Mouse (Mus musculus) myocyte (in vitro differentiated cells): ENCODE results near the gene Rac2. TPM values are rescaled to one million over a fixed set of nuclear protein-coding genes. Genes with fewer than 3 reads are reported as not detected.

Experiments
- H3K27me3 ChIP-seq: one replicate; pipeline ENCODE4 v1.6.1; 2011; ENCODE audit not compliant: control insufficient read depth, insufficient read depth, insufficient read length
- H3K36me3 ChIP-seq: one replicate; pipeline ENCODE4 v1.6.1; 2011; ENCODE audit not compliant: control insufficient read depth, insufficient read depth
- H3K4me2 ChIP-seq: one replicate; pipeline ENCODE4 v1.6.1; 2011; ENCODE audit warnings: low read depth, control low read depth
- H3K4me3 ChIP-seq: one replicate; pipeline ENCODE4 v1.5.1; 2011; ENCODE audit warnings: mild to moderate bottlenecking, control low read depth, moderate library complexity
- H3K79me2 ChIP-seq: one replicate; pipeline ENCODE4 v1.6.1; 2011; ENCODE audit not compliant: control insufficient read depth, insufficient read depth
- H3ac ChIP-seq: one replicate; pipeline ENCODE4 v1.6.1; 2011; ENCODE audit not compliant: control insufficient read depth, insufficient read length
- CEBPB ChIP-seq: IDR thresholded peaks from 2 replicates; pipeline ENCODE4 v1.6.1; 2011; ENCODE audit warnings: mild to moderate bottlenecking, moderate library complexity; ENCODE audit not compliant: poor library complexity, insufficient read depth, severe bottlenecking
- E2F4 ChIP-seq: IDR thresholded peaks from one replicate; pipeline ENCODE4 v1.6.1; 2011; ENCODE audit warnings: mild to moderate bottlenecking, control low read depth, moderate library complexity; ENCODE audit not compliant: insufficient read depth
- MAX ChIP-seq: IDR thresholded peaks from one replicate; pipeline ENCODE4 v1.6.1; 2011; ENCODE audit warnings: low read depth, mild to moderate bottlenecking, control low read depth
- MYOD1 ChIP-seq, 3 experiments: IDR thresholded peaks; one replicate each; pipeline ENCODE4 v1.6.1; 2011; ENCODE audit warnings: control low read depth in 2 of 3, low read depth in 2 of 3, mild to moderate bottlenecking in 2 of 3, moderate library complexity in 1 of 3; ENCODE audit not compliant: insufficient read length in 2 of 3, control insufficient read depth in 1 of 3
- MYOG ChIP-seq, 3 experiments: IDR thresholded peaks; one replicate each; pipeline ENCODE4 v1.6.1; 2011; ENCODE audit warnings: control low read depth in 2 of 3, low read depth in 2 of 3, mild to moderate bottlenecking in 2 of 3; ENCODE audit not compliant: insufficient read length in 2 of 3, control insufficient read depth in 1 of 3, insufficient read depth in 1 of 3
- POLR2A ChIP-seq: IDR thresholded peaks from one replicate; pipeline ENCODE4 v1.6.1; 2011; ENCODE audit warnings: low read depth, mild to moderate bottlenecking, control low read depth, moderate library complexity; ENCODE audit not compliant: insufficient read length
- POLR2AphosphoS2 ChIP-seq: IDR thresholded peaks from one replicate; pipeline ENCODE4 v1.6.1; 2011; ENCODE audit warnings: low read depth, control low read depth; ENCODE audit not compliant: insufficient read length
- REST ChIP-seq: IDR thresholded peaks from one replicate; pipeline ENCODE4 v1.6.1; 2011; ENCODE audit warnings: mild to moderate bottlenecking, control low read depth, moderate library complexity; ENCODE audit not compliant: insufficient read depth, insufficient read length
- SRF ChIP-seq: IDR thresholded peaks from one replicate; pipeline ENCODE4 v1.6.1; 2011; ENCODE audit warnings: low read depth; ENCODE audit not compliant: control insufficient read depth, insufficient read length
- TCF12 ChIP-seq: IDR thresholded peaks from one replicate; pipeline ENCODE4 v1.6.1; 2011; ENCODE audit warnings: mild to moderate bottlenecking, control low read depth; ENCODE audit not compliant: poor library complexity, insufficient read depth, severe bottlenecking
- TCF3 ChIP-seq: IDR thresholded peaks from one replicate; pipeline ENCODE4 v1.6.1; 2011; ENCODE audit warnings: low read depth, control low read depth; ENCODE audit not compliant: insufficient read length
- USF1 ChIP-seq: IDR thresholded peaks from one replicate; pipeline ENCODE4 v1.6.1; 2011; ENCODE audit warnings: low read depth, mild to moderate bottlenecking, control low read depth, moderate library complexity
- polyA plus RNA-seq: library from polyadenylated mRNA; unstranded; fragments of >200 nt; fragmentation: generic; extraction: Trizol; gene quantifications from one replicate; pipeline ENCODE4 v1.2.1, GENCODE M21; 2012; ENCODE audit warnings: missing spikeins

Rac2 gene
- polyA plus RNA-seq, 1 experiment = not detected

DNA sequence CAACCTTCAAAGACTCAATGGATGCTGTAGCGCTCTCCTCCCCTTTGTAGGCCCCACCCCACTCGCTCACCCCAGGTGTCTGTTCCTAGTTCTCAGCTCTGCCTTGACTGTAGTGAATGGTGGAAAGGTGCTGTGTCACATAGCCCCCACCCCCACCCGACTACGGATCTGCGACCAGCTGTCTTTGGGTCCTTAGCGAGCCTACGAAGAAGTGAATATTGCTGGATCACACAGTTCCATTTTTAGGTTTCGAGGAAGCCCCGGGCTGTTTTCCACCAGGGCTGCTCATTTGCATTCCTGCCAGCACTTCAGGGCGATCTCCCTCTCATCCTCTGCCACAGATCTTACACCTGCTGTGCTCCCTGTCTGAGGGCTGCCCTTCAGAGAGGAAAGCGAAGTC lies 10.8 kb upstream of the Rac2 start:
- Histone ChIP-seq H3K79me2 (no peaks in the 10 kb centered on the region), H3ac (no peak overlapping the region), H3K27me3 (peaks cover 33% of the 10 kb centered on the region), H3K36me3 (no peaks in the 10 kb centered on the region), H3K4me3 (no peak overlapping the region), H3K4me2 (no peak overlapping the region)
- TF ChIP-seq POLR2AphosphoS2 (no peak), MYOD1 (IDR thresholded peaks at IDR 0.05; ENCODE audit: control insufficient read depth in 1 of 3, insufficient read length in 2 of 3, low read depth in 2 of 3) (no peak), TCF3 (no peak), MYOG (IDR thresholded peaks at IDR 0.05; ENCODE audit: control insufficient read depth in 1 of 3, insufficient read depth in 1 of 3, insufficient read length in 2 of 3, low read depth in 2 of 3) (no peak), REST (no peak), CEBPB (no peak), E2F4 (no peak)

DNA sequence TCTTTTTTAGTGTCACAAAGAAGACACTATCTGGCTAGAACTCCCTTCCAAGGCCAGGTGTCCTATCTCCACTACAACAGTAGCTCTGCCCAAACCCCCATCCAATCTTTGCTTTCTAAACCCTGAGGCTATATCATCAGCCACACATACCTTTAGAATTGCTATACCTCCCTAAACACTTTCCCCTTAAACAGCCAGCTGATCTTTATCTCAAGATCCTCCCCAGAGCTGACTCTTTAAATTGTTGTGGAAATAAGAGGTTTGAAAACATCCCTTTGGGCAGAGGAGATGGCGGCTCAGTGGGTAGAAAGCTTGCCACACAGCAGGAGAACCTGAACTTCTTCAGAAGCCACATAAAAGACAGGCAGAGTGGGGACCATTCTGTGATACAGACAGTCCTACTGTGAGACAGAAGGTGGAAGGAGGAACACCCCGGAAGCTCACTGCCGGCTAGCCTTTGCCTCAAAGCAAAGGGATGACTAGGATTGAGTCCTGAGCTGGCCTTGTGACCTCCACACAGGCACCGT lies 3.8 kb upstream of the Rac2 start:
- Histone ChIP-seq H3K36me3 (no peaks in the 10 kb centered on the region), H3ac (no peak overlapping the region), H3K79me2 (no peaks in the 10 kb centered on the region), H3K4me2 (no peak overlapping the region), H3K4me3 (no peak overlapping the region), H3K27me3 (peaks cover 65% of the 10 kb centered on the region)
- no peak for TF ChIP-seq USF1
- no peak for TF ChIP-seq TCF3
- TF ChIP-seq REST = no peak
- no peak for TF ChIP-seq TCF12
- TF ChIP-seq E2F4 = no peak
- no peak for TF ChIP-seq POLR2A
- no peak for TF ChIP-seq MYOD1 (IDR thresholded peaks at IDR 0.05; ENCODE audit: control insufficient read depth in 1 of 3, insufficient read length in 2 of 3, low read depth in 2 of 3)
- no peak for TF ChIP-seq MYOG (IDR thresholded peaks at IDR 0.05; ENCODE audit: control insufficient read depth in 1 of 3, insufficient read depth in 1 of 3, insufficient read length in 2 of 3, low read depth in 2 of 3)
- TF ChIP-seq MAX = no peak
- TF ChIP-seq SRF = no peak
- no peak for TF ChIP-seq POLR2AphosphoS2
- no peak for TF ChIP-seq CEBPB

DNA sequence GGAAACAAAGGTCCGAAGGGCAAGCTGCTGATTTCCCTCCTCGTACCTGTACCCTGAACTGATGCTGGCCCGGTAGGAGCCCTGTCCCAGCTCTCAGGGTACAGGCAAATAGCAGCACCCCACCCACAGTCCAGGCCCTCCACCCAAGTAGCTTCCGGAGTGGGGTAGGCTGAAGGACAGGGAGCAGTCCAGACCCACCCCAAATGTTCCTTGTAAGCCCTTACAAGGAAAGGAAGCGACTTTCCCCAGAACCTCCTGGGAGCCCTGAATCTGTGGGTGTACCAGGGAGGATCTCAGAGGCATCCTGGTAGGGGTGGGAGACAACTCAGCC lies 348 bp downstream of the Rac2 start:
- Histone ChIP-seq H3K4me3 (no peak overlapping the region), H3ac (no peak overlapping the region), H3K79me2 (no peaks in the 10 kb centered on the region), H3K27me3 (peaks cover 82% of the 10 kb centered on the region), H3K4me2 (no peak overlapping the region), H3K36me3 (no peaks in the 10 kb centered on the region)
- no peak for TF ChIP-seq MAX

DNA sequence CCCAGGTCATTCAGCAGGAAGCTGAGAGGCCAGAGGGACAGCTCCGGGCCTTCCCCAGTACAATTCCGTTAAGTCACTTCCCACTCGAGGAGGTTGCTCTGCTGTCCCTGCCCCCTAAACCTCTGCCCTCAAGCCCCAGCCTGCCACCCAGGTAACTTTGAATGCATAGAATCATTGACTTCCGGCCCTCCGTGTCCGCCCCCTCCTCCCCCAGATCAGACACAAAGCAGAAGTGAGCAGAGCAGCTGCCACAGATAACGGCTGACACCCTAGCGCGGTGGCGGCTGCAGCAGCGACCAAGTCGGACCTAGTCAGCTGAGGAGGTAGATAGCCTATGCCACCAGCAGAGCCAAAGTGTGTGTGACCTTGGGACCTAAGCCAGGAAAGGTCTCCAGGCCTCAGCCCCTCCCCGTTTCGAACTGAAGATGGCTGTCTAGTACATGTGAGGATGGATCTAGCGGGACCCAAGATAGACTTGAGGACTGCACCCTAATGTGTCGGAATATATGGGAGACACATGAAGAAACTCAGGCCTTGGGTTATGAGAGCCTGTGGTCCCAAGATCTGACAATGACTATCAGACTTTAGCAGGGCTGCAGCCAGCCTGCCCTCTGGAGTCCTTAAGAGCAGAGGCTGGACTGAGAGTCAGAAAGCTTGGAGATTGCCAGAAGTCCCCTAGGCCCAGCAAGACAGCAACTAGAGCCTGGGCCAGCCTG lies 871 bp downstream of the Rac2 start:
- Histone ChIP-seq H3K4me2 (no peak overlapping the region), H3K79me2 (no peaks in the 10 kb centered on the region), H3ac (no peak overlapping the region), H3K4me3 (no peak overlapping the region), H3K36me3 (no peaks in the 10 kb centered on the region), H3K27me3 (peaks cover 85% of the 10 kb centered on the region)
- TF ChIP-seq USF1 = no peak
- TF ChIP-seq E2F4 = no peak
- TF ChIP-seq MYOD1 (IDR thresholded peaks at IDR 0.05; ENCODE audit: control insufficient read depth in 1 of 3, insufficient read length in 2 of 3, low read depth in 2 of 3) = peak in 1 of 3 experiments; percentile 36
- TF ChIP-seq MYOG (IDR thresholded peaks at IDR 0.05; ENCODE audit: control insufficient read depth in 1 of 3, insufficient read depth in 1 of 3, insufficient read length in 2 of 3, low read depth in 2 of 3) = peak in 1 of 3 experiments; percentile 26
- no peak for TF ChIP-seq POLR2A

DNA sequence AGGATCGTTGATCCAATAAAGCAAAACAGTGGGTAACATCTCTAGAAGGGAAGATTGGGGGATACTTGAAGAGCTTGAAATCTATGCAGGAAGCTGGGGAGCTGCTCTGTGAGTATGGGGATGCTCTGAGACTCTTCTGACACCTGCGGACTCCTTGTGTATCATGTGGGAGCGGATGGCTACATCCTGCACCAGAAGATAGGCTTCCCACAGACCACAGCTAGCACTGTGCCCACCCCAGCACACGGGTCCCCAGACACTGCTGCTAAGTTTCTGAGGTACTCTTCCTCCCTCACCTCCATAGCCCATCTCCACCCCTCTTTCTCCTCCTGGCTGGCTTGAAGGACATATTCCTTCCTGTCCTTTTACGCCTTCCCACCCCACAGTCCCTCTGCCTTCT lies 2.4 kb downstream of the Rac2 start:
- Histone ChIP-seq H3K4me3 (no peak overlapping the region), H3K27me3 (peaks cover 82% of the 10 kb centered on the region), H3ac (no peak overlapping the region), H3K36me3 (no peaks in the 10 kb centered on the region), H3K79me2 (no peaks in the 10 kb centered on the region), H3K4me2 (no peak overlapping the region)
- no peak for TF ChIP-seq MAX
- TF ChIP-seq SRF = no peak
- TF ChIP-seq E2F4 = no peak
